Mouse (Mus musculus): ENCODE data around the gene Tfpt. TPM values are rescaled to one million over a fixed set of nuclear protein-coding genes. Genes with fewer than 3 reads are reported as not detected.

Tfpt gene
- polyA plus RNA-seq (2016; fragmentation: Nextera tagmentation; extraction: Ambion mirVana) = 31.7 and 41.3 TPM in 2 replicates

- WGBS = 1% methylated on average over 47 of the region's 47 CpGs
- H3K36me3 ChIP-seq = peaks cover 52% of the 10 kb centered on the region
- H3K27me3 ChIP-seq (ENCODE audit: insufficient read depth, poor library complexity, severe bottlenecking) = no peaks in the 10 kb centered on the region
- DNase-seq (ENCODE audit: low spot score) = peak; percentile 95
- peaks cover 25% of the 10 kb centered on the region for H3K4me1 ChIP-seq (replicated peaks)
- H3K9me3 ChIP-seq = no peaks in the 10 kb centered on the region
- H3K4me3 ChIP-seq = peak within 1 kb of the TSS; percentile 83
- peak within 1 kb of the TSS; percentile 89 for H3K27ac ChIP-seq
Observed at GRCm38 (mm10) chr7:3629543-3630477, at the start of gene Tfpt, which contains the start of gene Prpf31. Gene Tfpt (minus strand): TSS chr7:3629929. Gene Prpf31 (plus strand): TSS chr7:3629985.

- H3K9me3 ChIP-seq = no peaks in the 10 kb centered on the region
- no peak within 1 kb of the TSS for H3K4me3 ChIP-seq
- no peaks in the 10 kb centered on the region for H3K27me3 ChIP-seq (ENCODE audit: insufficient read depth, poor library complexity, severe bottlenecking)
- peaks cover 16% of the 10 kb centered on the region; the same call in 1 of the 2 replicates for H3K36me3 ChIP-seq
- 57% methylated on average over 9 of the region's 9 CpGs for WGBS
- H3K27ac ChIP-seq = no peak within 1 kb of the TSS
- no peak for DNase-seq (ENCODE audit: low spot score)
- no peaks in the 10 kb centered on the region for H3K4me1 ChIP-seq (replicated peaks)
Observed at GRCm38 (mm10) chr7:3677342-3677741, 47.6 kb upstream of the Tfpt start, which contains the start of gene Tmc4. Gene Tmc4 (minus strand): TSS chr7:3677553.

DNA sequence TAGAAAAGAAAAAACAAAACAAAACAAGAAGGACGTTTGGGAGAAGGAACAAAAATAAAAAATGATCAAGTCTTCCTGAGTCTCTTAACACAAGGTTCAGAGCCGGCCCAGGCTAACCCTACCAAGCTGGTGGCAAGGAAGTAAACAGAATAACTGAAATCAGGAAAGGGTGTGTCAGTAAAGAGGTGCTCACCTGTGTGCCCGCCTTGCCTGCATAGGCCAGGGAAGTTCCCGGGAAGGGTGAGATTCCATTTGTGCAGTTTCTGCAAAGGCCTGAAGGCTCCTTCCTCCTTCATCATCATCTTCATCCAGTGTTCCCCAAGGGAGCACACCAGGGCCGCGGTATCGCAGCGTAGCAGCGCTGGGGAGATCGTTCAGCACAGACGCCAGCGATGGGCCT is 46.6 kb upstream of the Tfpt start:
- H3K36me3 ChIP-seq = peaks cover 16% of the 10 kb centered on the region; the same call in 1 of the 2 replicates
- WGBS = 91% methylated on average over 12 of the region's 12 CpGs
- DNase-seq (ENCODE audit: low spot score) = no peak

GRCm38 (mm10) chr7:3675228-3675548 is 45.5 kb upstream of the Tfpt start:
- no peak overlapping the region for H3K4me3 ChIP-seq
- H3K36me3 ChIP-seq = peaks cover 13% of the 10 kb centered on the region; the same call in 1 of the 2 replicates
- H3K4me1 ChIP-seq (replicated peaks) = no peaks in the 10 kb centered on the region
- DNase-seq (ENCODE audit: low spot score) = no peak
- H3K27me3 ChIP-seq (ENCODE audit: insufficient read depth, poor library complexity, severe bottlenecking) = no peaks in the 10 kb centered on the region
- 76% methylated on average over 3 of the region's 3 CpGs for WGBS
- H3K9me3 ChIP-seq = no peaks in the 10 kb centered on the region
- H3K27ac ChIP-seq = no peak overlapping the region

More for the DNA sequence above, 46.6 kb upstream of the Tfpt start:
- no peaks in the 10 kb centered on the region for H3K27me3 ChIP-seq (ENCODE audit: insufficient read depth, poor library complexity, severe bottlenecking)
- no peaks in the 10 kb centered on the region for H3K9me3 ChIP-seq
- H3K4me1 ChIP-seq (replicated peaks) = no peaks in the 10 kb centered on the region
- no peak overlapping the region for H3K27ac ChIP-seq
- H3K4me3 ChIP-seq = no peak overlapping the region

DNA sequence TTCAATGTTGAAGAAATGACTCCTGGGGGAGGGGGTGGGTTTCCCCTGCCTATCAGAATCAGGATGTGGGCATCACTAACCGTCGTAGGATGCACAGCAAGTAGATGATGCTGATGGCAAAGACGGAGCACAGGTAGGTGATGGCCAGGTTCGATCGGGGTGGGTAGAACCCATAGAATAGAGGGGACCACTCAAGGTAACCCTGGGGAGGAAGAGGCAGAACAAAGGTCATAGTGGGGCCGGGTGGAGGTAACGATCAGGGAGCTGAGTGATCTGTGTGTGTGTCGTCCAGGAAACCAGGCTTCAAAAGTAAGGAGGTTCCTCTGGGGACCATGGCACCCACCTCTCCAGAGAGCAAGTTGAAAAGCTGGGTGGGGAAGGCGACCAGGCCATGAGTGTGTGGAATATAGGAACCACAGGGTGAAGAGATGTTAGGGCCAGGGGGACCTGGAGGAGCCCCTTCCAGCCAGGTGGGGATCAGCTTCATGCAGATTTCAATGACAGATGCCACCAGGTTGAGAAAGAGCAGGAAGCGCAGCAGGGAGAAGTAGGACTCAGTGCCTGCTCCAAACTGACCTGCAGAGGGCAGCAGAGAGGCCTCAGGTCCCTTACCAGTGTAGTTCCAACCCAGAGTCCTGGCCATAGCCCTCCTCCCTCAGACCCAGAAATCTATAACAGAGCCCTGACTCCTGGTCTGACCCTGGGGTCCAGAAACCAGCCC is 44.9 kb upstream of the Tfpt start:
- DNase-seq (ENCODE audit: low spot score) = peak; percentile 78
- Histone ChIP-seq H3K27ac (no peak overlapping the region), H3K27me3 (ENCODE audit: insufficient read depth, poor library complexity, severe bottlenecking) (no peaks in the 10 kb centered on the region), H3K4me1 (replicated peaks) (no peaks in the 10 kb centered on the region), H3K9me3 (no peaks in the 10 kb centered on the region), H3K36me3 (peaks cover 12% of the 10 kb centered on the region; the same call in 1 of the 2 replicates), H3K4me3 (no peak overlapping the region)
- WGBS = 70% methylated on average over 10 of the region's 10 CpGs

DNA sequence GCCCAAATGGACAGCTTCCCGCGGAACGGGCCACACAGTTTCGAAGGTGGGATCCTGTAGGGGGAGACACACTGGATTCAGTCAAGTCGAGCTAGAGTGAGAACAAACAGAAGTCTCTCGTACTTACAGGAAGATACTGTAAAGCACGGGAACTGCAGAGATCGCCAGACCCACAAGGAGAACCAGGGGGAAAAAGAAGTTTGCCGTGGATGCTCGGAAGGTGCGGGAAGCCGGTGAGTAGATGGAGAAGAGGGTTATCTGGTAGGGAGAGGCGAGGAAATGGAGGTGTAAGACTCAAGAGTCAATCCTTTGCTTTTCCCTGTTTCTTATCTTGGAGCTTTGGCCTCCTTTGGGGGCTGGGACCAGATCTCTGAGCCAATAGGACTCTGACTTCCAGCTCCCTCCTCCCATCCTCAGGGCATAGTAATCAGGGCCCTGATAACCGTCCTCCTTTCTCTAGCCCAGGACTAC is 37.2 kb upstream of the Tfpt start:
- WGBS = 18% methylated on average over 14 of the region's 14 CpGs
- Histone ChIP-seq H3K4me1 (replicated peaks) (peaks cover 30% of the 10 kb centered on the region), H3K27ac (no peak overlapping the region), H3K27me3 (ENCODE audit: insufficient read depth, poor library complexity, severe bottlenecking) (no peaks in the 10 kb centered on the region), H3K4me3 (peak overlapping the region; percentile 21), H3K36me3 (peaks cover 18% of the 10 kb centered on the region), H3K9me3 (no peaks in the 10 kb centered on the region)
- DNase-seq (ENCODE audit: low spot score) = no peak

DNA sequence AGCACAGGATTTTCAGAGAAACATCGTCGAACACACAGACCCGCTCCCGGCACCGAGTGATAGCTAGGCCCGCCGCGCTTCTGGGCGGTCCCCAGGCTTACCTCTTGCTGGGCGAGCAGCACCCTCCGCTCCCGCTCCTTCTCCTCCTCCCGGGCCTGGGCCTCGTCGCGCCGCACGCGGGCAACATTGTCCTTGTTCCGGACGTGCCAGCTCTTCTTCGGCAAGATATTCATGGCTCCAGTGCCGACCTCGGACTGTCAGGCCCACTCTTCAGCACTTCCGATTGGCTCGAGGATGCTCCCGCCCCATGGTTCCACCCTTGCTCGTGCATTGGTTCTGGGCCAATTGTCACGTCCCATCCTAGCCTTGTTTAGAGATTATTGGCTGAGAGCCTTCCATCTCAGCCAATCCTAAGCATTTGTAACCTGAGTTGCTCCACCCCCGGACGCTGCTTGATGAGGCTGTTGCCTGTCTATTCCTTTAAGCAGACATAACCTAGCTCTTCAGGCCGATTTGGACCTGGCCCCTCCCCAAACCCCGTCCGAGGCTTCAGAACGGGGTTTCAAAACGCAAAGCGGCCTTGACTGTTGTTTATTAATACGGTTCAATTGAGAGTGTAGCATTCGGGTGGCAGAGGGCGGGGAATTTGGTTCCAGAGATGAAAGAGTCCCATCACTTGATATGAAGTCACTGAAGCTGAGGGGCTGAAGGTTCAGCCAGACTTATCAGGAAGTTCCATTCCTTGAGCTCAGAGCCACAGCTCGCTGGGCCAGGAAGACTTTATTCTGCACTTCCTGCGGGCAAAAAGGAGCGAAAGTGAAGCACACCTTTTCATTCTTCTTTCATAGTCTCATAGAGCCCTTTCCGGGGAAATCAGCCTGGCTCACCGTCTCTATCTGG is 35.7 kb upstream of the Tfpt start, which contains the start of gene Leng1:
Gene Leng1 (minus strand): TSS at position 626 of the 900 bp plus-strand sequence.
- Histone ChIP-seq H3K27ac (peak within 1 kb of the TSS; percentile 91), H3K4me3 (peak within 1 kb of the TSS; percentile 79), H3K27me3 (ENCODE audit: insufficient read depth, poor library complexity, severe bottlenecking) (no peaks in the 10 kb centered on the region), H3K9me3 (no peaks in the 10 kb centered on the region), H3K4me1 (replicated peaks) (peaks cover 30% of the 10 kb centered on the region), H3K36me3 (peaks cover 33% of the 10 kb centered on the region)
- peak; percentile 93 for DNase-seq (ENCODE audit: low spot score)
- 5% methylated on average over 45 of the region's 45 CpGs for WGBS

- Histone ChIP-seq H3K27ac (peak overlapping the region; percentile 91), H3K36me3 (peaks cover 41% of the 10 kb centered on the region), H3K4me1 (replicated peaks) (peaks cover 30% of the 10 kb centered on the region), H3K4me3 (peak overlapping the region; percentile 79), H3K27me3 (ENCODE audit: insufficient read depth, poor library complexity, severe bottlenecking) (no peaks in the 10 kb centered on the region), H3K9me3 (no peaks in the 10 kb centered on the region)
- WGBS = 38% methylated on average over 15 of the region's 15 CpGs
- no peak for DNase-seq (ENCODE audit: low spot score)
Observed at GRCm38 (mm10) chr7:3664524-3665214, 34.9 kb upstream of the Tfpt start.

GRCm38 (mm10) chr7:3658578-3658977 is 28.8 kb upstream of the Tfpt start:
- Histone ChIP-seq H3K4me1 (replicated peaks) (peaks cover 3% of the 10 kb centered on the region), H3K4me3 (no peak overlapping the region), H3K36me3 (peaks cover 100% of the 10 kb centered on the region), H3K9me3 (no peaks in the 10 kb centered on the region), H3K27me3 (ENCODE audit: insufficient read depth, poor library complexity, severe bottlenecking) (no peaks in the 10 kb centered on the region), H3K27ac (no peak overlapping the region)
- WGBS = 96% methylated on average over 14 of the region's 14 CpGs
- no peak for DNase-seq (ENCODE audit: low spot score)

- H3K4me3 ChIP-seq = no peak overlapping the region
Observed at GRCm38 (mm10) chr7:3656966-3657365, 27.2 kb upstream of the Tfpt start.

DNA sequence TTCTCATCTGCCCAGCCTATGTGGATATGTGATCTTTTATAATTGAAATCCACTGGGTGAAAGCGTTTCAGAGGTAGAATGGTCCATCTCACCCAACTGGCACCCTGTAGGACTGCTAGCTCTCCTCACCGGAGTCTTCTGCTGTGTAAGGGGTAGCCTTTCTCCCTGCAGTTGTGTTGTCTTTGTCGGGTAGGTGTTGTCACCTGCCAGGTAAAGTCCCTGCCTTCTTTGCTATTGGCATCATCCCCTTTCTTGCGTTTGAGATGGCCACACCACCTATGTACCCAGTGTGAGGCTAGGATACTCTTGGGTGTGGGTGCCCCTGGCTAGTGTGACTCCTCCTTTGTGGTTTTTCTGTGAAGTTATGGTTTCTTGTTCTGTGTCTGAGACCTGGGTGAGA is 16.9 kb upstream of the Tfpt start:
- Histone ChIP-seq H3K36me3 (peaks cover 56% of the 10 kb centered on the region), H3K27ac (peak overlapping the region; percentile 98), H3K4me3 (peak overlapping the region; percentile 100), H3K4me1 (replicated peaks) (peaks cover 36% of the 10 kb centered on the region), H3K27me3 (ENCODE audit: insufficient read depth, poor library complexity, severe bottlenecking) (no peaks in the 10 kb centered on the region), H3K9me3 (0 out of 2 replicates have a peak, but pooled peaks cover 3% of the 10 kb centered on the region)
- DNase-seq (ENCODE audit: low spot score) = no peak
- 76% methylated on average over 4 of the region's 4 CpGs for WGBS

More at GRCm38 (mm10) chr7:3656966-3657365, 27.2 kb upstream of the Tfpt start:
- 95% methylated on average over 4 of the region's 4 CpGs for WGBS
- H3K27ac ChIP-seq = no peak overlapping the region
- no peaks in the 10 kb centered on the region for H3K9me3 ChIP-seq
- no peaks in the 10 kb centered on the region for H3K4me1 ChIP-seq (replicated peaks)
- no peaks in the 10 kb centered on the region for H3K27me3 ChIP-seq (ENCODE audit: insufficient read depth, poor library complexity, severe bottlenecking)
- peaks cover 100% of the 10 kb centered on the region for H3K36me3 ChIP-seq
- no peak for DNase-seq (ENCODE audit: low spot score)

Data from hindbrain, embryonic 10.5 days (tissue).